Mouse (Mus musculus): ENCODE measurements around the gene Pno1. TPM values are rescaled to one million over a fixed set of nuclear protein-coding genes. Genes with fewer than 3 reads are reported as not detected.

The Pno1 gene
- polyA plus RNA-seq, 1 experiment from 2014 or later, result 77.1 TPM

DNA sequence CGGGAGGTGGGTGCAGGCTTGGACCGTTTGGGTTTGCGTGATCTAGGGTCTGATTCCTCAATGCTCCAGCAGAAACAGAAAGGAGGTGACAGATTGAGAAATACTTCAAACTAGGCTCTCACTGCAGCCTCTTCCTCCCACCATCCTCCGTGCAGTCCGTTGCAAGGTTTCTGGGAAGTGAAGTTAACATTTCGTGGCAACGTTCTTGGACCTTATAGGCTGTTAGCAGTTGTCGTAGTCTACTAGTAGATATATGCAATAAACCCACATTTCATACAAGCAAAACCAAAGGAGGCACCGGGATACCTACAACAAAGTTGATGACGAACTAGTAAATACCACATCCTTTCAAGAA lies 750 bp upstream of the Pno1 start:
- Histone ChIP-seq H3K9ac (peak overlapping the region; percentile 83), H3K27ac (peak overlapping the region; percentile 82; the same call in 1 of the 2 replicates), H3K4me1 (peaks cover 23% of the 10 kb centered on the region), H3K27me3 (no peaks in the 10 kb centered on the region), H3K4me2 (replicated peaks) (peak overlapping the region; percentile 80), H3K36me3 (peaks cover 21% of the 10 kb centered on the region), H3K9me3 (no peaks in the 10 kb centered on the region), H3K4me3 (peak overlapping the region; percentile 91)
- WGBS, result 3% methylated on average over 10 of the region's 10 CpGs
- ATAC-seq (ENCODE audit: low FRiP score, low read depth), result no peak

DNA sequence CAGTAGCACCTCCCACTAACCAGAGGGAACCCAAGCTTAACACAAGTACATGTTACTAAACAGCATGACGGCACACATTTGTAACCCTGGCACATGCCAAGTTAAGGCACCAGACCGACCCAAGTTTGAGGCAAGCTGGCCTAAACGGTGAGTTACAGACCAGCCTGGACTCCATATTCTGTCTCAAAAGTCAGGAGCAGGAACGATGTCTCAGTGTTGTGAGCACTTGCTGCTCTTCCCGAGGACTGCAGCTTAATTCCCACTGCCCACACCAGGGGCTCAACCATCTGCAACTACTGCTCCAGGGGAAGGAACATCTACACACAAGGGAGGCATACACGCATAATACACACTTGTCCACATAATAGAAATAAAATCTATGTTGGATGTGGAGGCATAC lies 8.9 kb downstream of the Pno1 start:
- Histone ChIP-seq H3K4me3 (no peak overlapping the region), H3K36me3 (peaks cover 64% of the 10 kb centered on the region)
- WGBS, result 89% methylated on average over 6 of the region's 6 CpGs

DNA sequence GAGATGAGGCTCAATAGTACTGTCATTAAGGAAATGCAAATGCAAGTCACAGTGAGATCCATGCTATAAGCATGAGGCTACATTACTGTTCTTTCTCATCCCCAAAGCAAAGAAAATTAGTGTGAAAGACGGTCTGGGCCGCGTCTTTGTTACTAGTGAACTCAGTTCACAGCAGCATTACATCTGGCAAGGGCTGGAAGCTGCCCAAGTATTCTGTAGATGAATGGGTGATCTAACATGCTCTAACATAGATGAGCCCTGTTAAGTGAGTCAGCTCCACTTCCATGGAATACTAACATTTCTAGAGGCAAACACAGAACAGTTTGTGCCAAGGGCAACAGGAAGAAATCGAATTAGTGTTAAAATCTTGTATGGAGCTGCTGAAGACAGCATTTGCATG lies 10.4 kb downstream of the Pno1 start:
- Histone ChIP-seq H3K9ac (no peak overlapping the region), H3K36me3 (peaks cover 68% of the 10 kb centered on the region), H3K4me1 (no peaks in the 10 kb centered on the region), H3K27me3 (no peaks in the 10 kb centered on the region), H3K4me3 (no peak overlapping the region), H3K9me3 (no peaks in the 10 kb centered on the region), H3K4me2 (replicated peaks) (no peak overlapping the region), H3K27ac (no peak overlapping the region)
- no peak for ATAC-seq (ENCODE audit: low FRiP score, low read depth)
- 87% methylated on average over 4 of the region's 4 CpGs for WGBS

More for the DNA sequence above, 8.9 kb downstream of the Pno1 start:
- Histone ChIP-seq H3K9ac (no peak overlapping the region), H3K4me1 (no peaks in the 10 kb centered on the region), H3K9me3 (no peaks in the 10 kb centered on the region), H3K27me3 (no peaks in the 10 kb centered on the region), H3K4me2 (replicated peaks) (no peak overlapping the region), H3K27ac (no peak overlapping the region)
- ATAC-seq (ENCODE audit: low FRiP score, low read depth), result no peak

DNA sequence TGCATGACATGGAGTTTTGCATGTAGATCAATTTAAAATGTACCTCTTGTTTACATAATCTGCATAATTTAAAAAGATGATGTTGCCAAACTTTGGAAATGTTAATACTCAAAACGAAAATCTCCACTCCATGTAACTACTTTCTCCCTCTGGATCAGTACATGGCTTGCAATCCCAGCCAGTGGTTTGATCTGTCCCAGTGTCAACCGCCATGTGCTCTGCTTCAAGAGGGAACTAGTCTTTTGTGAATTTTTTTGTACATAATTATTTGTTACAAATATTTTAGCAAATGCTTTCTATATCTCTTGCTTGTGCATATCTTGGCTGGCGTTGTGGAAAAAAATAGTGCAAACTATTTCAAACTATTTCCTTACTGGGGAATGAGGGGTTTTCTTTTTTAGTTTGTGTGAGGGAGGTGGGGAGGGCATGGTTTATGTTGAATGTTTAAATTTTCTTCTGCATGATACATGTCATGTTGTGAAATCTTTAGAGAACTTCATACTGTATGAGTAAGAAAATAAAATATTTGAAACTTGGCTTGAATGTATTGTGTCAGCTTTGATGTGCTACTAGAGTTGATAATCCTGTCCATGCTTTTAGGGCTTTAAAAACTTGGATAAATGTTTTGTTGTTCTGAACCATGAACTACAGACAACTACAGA lies 11.4 kb downstream of the Pno1 start:
- H3K9me3 ChIP-seq, result no peaks in the 10 kb centered on the region
- H3K27ac ChIP-seq, result no peak overlapping the region
- ATAC-seq (ENCODE audit: low FRiP score, low read depth), result no peak
- no peak overlapping the region for H3K4me3 ChIP-seq
- H3K4me1 ChIP-seq, result no peaks in the 10 kb centered on the region
- H3K36me3 ChIP-seq, result peaks cover 73% of the 10 kb centered on the region
- H3K4me2 ChIP-seq (replicated peaks), result no peak overlapping the region
- 93% methylated on average over 3 of the region's 3 CpGs for WGBS
- no peaks in the 10 kb centered on the region for H3K27me3 ChIP-seq
- no peak overlapping the region for H3K9ac ChIP-seq

DNA sequence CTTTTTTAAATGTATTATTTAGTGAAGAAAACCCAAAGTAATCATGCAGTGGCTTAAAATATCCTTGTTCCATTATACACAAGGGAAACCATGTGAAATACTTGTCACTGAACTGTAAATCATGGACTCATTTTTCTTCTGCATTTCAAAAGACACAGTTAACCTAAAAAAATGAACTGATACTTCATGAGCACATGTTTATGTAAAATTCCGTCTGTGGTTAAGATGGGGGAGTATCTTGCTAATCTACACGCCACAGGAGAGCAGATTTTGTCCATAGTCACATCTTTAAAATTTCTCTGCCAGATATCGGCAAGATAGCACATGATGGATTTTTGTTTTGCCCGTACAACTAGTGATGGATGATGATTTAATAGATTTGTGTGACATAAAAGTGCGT lies 12.2 kb downstream of the Pno1 start:
- no peak overlapping the region for H3K4me2 ChIP-seq (replicated peaks)
- H3K36me3 ChIP-seq, result peaks cover 78% of the 10 kb centered on the region
- 91% methylated on average over 5 of the region's 5 CpGs for WGBS
- no peaks in the 10 kb centered on the region for H3K9me3 ChIP-seq
- H3K4me1 ChIP-seq, result no peaks in the 10 kb centered on the region
- no peaks in the 10 kb centered on the region for H3K27me3 ChIP-seq
- H3K4me3 ChIP-seq, result no peak overlapping the region
- ATAC-seq (ENCODE audit: low FRiP score, low read depth), result no peak
- H3K9ac ChIP-seq, result no peak overlapping the region
- no peak overlapping the region for H3K27ac ChIP-seq

DNA sequence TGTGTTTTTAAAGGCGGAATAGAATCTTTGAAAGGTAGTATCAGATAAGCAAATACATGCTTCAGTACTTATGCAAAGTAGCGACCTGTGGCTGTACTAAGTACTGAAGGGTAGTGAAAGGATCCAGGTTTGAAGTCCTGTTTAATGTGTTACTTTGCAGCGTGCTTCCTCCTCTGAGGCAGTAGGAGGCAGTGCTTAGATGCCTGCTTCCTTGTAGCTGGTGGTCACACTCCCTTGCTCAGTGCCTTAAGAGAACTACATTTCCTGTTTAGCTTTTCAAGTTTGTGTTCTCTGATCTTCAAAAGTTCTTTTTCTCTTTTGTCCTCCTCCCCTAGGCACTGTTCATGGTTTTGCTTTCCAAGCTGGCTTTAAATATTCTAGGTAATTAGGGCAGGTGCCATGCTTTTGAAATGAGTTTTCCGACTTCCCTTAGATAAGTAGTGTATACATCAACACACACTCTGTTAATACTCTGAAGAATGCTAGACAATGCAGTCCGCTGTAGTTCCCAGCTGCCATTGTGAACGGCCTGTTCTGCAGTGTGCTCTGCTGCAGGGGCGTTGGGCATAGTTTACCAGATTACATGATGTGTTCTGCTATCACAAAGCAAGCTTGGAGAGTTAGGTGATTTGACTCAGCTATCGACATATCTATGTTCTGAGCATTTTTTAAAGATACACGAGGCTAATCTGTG lies 19.1 kb downstream of the Pno1 start:
- H3K36me3 ChIP-seq, result peaks cover 32% of the 10 kb centered on the region
- no peak for ATAC-seq (ENCODE audit: low FRiP score, low read depth)
- H3K4me2 ChIP-seq (replicated peaks), result no peak overlapping the region
- H3K9ac ChIP-seq, result no peak overlapping the region
- no peak overlapping the region for H3K27ac ChIP-seq
- 87% methylated on average over 9 of the region's 9 CpGs for WGBS
- H3K4me3 ChIP-seq, result no peak overlapping the region
- H3K4me1 ChIP-seq, result no peaks in the 10 kb centered on the region
- no peaks in the 10 kb centered on the region for H3K9me3 ChIP-seq
- no peaks in the 10 kb centered on the region for H3K27me3 ChIP-seq

DNA sequence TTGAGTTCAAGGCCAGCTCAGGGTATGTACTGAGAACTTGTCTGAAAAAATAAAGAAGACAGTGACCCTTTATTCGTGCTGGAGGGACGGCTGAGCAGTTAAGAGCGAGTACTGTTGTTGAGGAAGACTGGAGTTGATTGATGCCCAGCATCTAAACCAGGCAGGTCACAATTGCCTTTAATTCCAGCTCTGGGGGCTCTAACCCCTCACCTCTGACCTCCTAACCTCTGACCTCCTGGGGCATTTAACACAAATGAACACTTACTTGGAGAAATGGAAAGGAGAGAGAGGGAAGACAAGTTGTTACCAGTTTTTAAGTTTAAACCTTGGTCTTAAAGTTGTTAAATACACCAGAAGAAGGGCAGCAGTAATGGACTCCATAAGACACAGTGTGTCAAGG lies 22.6 kb downstream of the Pno1 start:
- H3K4me2 ChIP-seq (replicated peaks), result no peak overlapping the region
- H3K9ac ChIP-seq, result no peak overlapping the region
- H3K27me3 ChIP-seq, result no peaks in the 10 kb centered on the region
- no peaks in the 10 kb centered on the region; the same call in 1 of the 2 replicates for H3K36me3 ChIP-seq
- no peak for ATAC-seq (ENCODE audit: low FRiP score, low read depth)
- no peak overlapping the region for H3K4me3 ChIP-seq
- no peaks in the 10 kb centered on the region for H3K9me3 ChIP-seq
- no peak overlapping the region for H3K27ac ChIP-seq
- 56% methylated on average over 3 of the region's 3 CpGs for WGBS
- no peaks in the 10 kb centered on the region for H3K4me1 ChIP-seq

DNA sequence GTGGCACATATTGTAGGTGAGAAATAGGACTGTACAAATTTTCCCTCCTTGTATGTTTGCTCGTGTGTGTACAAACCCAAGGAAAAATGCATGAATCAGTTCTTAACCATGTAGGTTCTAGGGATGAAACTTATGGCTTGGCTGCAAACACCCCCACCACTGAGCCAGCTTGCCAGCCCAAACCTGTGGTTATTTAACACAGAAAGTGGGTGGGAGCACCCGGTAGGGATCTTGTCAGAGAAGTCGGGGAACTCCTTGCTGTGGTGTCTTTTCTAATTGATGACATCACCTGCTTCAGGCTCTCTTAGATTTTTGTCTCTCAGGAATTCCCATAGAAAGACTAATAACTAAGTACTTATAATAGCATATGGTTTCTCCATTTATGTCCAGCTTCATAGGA lies 23.7 kb downstream of the Pno1 start:
- Histone ChIP-seq H3K4me1 (no peaks in the 10 kb centered on the region), H3K4me3 (no peak overlapping the region), H3K27me3 (no peaks in the 10 kb centered on the region), H3K36me3 (peaks cover 6% of the 10 kb centered on the region), H3K27ac (no peak overlapping the region), H3K9ac (no peak overlapping the region), H3K9me3 (no peaks in the 10 kb centered on the region), H3K4me2 (replicated peaks) (no peak overlapping the region)
- ATAC-seq (ENCODE audit: low FRiP score, low read depth), result no peak
- 86% methylated on average over 3 of the region's 3 CpGs for WGBS

DNA sequence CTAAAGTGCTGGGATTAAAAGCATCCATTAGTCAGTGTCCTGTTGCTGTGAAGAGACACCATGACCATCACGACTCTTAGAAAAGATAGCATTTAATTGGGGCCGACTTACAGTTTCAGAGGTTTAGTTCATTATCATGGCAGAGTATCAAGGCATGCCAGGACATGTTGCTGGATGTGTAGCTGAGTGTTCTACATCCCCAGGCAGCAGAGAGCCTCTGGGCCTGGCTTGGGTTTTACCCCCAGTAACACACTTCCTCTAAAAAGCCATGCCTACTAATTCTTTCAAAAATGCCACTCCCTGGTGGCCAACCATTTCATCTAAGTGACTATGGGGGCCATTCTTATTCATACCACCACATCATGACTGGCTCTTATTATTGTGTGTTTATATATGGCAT lies 28.2 kb downstream of the Pno1 start:
- 89% methylated on average over 2 of the region's 2 CpGs for WGBS
- Histone ChIP-seq H3K27me3 (no peaks in the 10 kb centered on the region), H3K4me1 (peaks cover 12% of the 10 kb centered on the region; the same call in 1 of the 2 replicates), H3K27ac (no peak overlapping the region), H3K4me2 (replicated peaks) (no peak overlapping the region), H3K9ac (no peak overlapping the region), H3K4me3 (no peak overlapping the region), H3K36me3 (peaks cover 6% of the 10 kb centered on the region), H3K9me3 (no peaks in the 10 kb centered on the region)
- ATAC-seq (ENCODE audit: low FRiP score, low read depth), result no peak

DNA sequence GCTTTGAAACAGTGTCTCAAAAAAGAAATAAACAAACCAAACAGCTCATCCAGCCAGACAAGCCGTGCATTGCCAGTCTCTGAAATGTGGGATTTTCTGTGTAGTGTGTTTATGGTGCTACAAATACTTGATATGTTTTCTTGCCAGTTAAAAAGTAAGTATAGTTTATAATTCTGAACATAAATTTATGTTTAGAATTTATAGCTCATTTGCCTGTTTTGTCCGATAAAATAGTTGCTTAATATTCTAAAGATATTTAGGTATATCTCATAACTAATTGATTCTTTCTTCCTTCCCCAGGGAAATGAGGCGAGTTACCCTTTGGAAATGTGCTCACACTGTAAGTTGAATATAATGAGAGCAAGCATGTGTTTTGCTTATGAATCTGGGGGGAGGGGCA lies 29.6 kb downstream of the Pno1 start, which contains the start of gene Wdr92:
Gene Wdr92, plus strand, starts transcription at position 301 of the 400 bp plus-strand sequence.
- no peaks in the 10 kb centered on the region for H3K27me3 ChIP-seq
- no peak within 1 kb of the TSS for H3K4me3 ChIP-seq
- H3K9me3 ChIP-seq, result no peaks in the 10 kb centered on the region
- H3K27ac ChIP-seq, result no peak within 1 kb of the TSS
- no peak within 1 kb of the TSS for H3K9ac ChIP-seq
- WGBS, result 72% methylated on average over 3 of the region's 3 CpGs
- H3K4me1 ChIP-seq, result peaks cover 12% of the 10 kb centered on the region; the same call in 1 of the 2 replicates
- H3K4me2 ChIP-seq (replicated peaks), result no peak within 1 kb of the TSS
- peaks cover 6% of the 10 kb centered on the region for H3K36me3 ChIP-seq
- no peak for ATAC-seq (ENCODE audit: low FRiP score, low read depth)

DNA sequence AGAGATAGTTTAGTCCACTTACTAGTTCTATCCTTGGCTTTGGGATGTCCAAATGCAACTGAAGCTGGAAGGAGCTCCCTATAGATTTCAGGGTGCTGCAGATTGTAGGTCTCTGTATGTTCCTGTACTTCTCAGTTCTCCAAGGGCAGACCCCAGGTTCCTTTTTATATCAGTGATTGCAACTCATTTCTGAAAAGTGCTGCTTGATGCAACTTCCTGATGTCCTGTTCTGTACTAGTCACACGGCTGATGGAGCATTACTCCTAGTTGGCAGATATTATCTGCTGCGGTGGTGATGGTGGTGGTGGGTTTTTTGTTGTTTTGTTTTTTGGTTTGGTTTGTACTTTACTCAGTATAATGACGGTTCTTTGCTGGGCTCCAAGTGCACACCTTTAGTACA lies 30.6 kb downstream of the Pno1 start:
- WGBS, result 88% methylated on average over 3 of the region's 3 CpGs
- ATAC-seq (ENCODE audit: low FRiP score, low read depth), result no peak
- Histone ChIP-seq H3K9me3 (no peaks in the 10 kb centered on the region), H3K4me3 (no peak overlapping the region), H3K27ac (no peak overlapping the region), H3K4me2 (replicated peaks) (no peak overlapping the region), H3K9ac (no peak overlapping the region), H3K36me3 (peaks cover 6% of the 10 kb centered on the region), H3K27me3 (no peaks in the 10 kb centered on the region), H3K4me1 (peaks cover 12% of the 10 kb centered on the region; the same call in 1 of the 2 replicates)

DNA sequence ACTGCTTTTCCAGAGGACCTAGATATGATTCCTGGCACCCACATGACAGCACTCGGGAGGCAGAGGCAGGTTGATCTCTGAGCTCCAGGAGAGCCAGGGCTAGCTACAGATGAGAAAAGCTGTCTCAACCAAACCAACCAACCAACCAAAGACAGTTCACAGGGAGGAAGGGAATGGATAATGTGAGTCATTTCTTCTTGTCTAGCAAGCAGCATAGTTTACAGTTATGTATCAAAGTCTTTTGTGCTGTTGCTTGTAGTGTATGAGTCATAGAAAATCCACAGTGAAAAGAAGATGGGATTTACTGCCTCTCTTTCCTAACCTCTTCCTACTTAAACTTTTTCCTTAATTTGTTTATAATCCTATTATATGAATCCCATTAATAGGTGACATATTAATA lies 34.7 kb downstream of the Pno1 start:
- Histone ChIP-seq H3K4me1 (peaks cover 14% of the 10 kb centered on the region; the same call in 1 of the 2 replicates), H3K27me3 (no peaks in the 10 kb centered on the region), H3K9ac (no peak overlapping the region), H3K9me3 (no peaks in the 10 kb centered on the region), H3K36me3 (peaks cover 7% of the 10 kb centered on the region), H3K4me2 (replicated peaks) (no peak overlapping the region), H3K27ac (no peak overlapping the region), H3K4me3 (no peak overlapping the region)
- no peak for ATAC-seq (ENCODE audit: low FRiP score, low read depth)
- 94% methylated on average over 1 of the region's 1 CpGs for WGBS

DNA sequence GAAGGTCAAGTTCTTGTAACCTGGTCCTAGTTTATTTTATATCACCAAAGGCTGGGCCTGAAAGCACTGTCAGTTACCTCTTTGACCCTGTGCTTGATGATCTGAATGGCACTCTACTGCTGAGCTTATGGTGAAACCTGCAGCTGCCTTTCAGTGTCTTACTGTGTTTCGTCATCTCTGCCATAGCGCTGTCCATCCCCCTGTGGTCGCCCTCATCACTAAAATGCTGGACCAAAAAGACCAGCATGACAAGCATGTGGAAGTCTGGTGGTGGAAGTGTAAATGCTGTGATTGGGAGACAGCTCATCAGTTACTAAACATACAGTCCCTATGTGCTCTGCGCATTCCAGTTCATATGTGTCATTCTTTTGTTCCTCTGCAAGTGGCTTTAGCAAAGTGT lies 39.1 kb downstream of the Pno1 start:
- H3K4me1 ChIP-seq, result peaks cover 9% of the 10 kb centered on the region
- H3K4me2 ChIP-seq (replicated peaks), result no peak overlapping the region
- no peak overlapping the region for H3K4me3 ChIP-seq
- no peaks in the 10 kb centered on the region for H3K27me3 ChIP-seq
- H3K9ac ChIP-seq, result no peak overlapping the region
- H3K27ac ChIP-seq, result no peak overlapping the region
- H3K9me3 ChIP-seq, result no peaks in the 10 kb centered on the region
- peaks cover 7% of the 10 kb centered on the region for H3K36me3 ChIP-seq
- WGBS, result 93% methylated on average over 4 of the region's 4 CpGs
- no peak for ATAC-seq (ENCODE audit: low FRiP score, low read depth)

All from limb, embryonic 13.5 days (tissue).